Mouse (Mus musculus): Measurements from ENCODE around the gene Ppfia4.

DNA sequence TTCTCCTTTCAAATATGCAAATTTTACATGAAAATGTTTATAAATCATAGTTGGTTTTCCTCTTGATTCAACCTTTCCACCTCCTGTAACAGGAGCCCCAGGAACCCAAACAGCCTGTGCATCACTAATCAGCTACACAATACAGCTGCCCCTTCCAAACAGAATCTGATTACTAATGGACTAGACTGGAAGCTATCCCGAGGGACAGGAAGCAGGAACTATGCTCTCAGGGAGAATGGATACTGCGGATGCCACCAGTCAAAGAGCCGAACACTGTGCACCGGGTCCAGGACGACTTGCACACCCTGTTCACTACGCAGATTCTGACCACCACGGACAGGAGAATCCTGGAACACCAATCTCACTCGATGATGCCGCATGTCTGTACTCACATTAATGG lies 15.1 kb upstream of the Ppfia4 start:
- TF ChIP-seq CTCF (IDR thresholded peaks at IDR 0.05; ENCODE audit: low read depth) (no peak), EP300 (optimal IDR thresholded peaks at IDR 0.05) (no peak)
